Mouse (Mus musculus): ENCODE results near the gene Keap1.

GRCm38 (mm10) chr9:21197981-21198380, 41.2 kb downstream of the Keap1 start:
- TF ChIP-seq POLR2A (IDR thresholded peaks at IDR 0.05; ENCODE audit: low read depth, low read length) (no peak), CTCF (IDR thresholded peaks at IDR 0.05; ENCODE audit: extremely low read depth, insufficient read length, insufficient replicate concordance, low read depth, low read length) (no peak)
